Mouse (Mus musculus) midbrain, embryonic 15.5 days (tissue): ENCODE results near the gene Thada. TPM values are rescaled to one million over a fixed set of nuclear protein-coding genes. Genes with fewer than 3 reads are reported as not detected.

Source experiments
- ATAC-seq: fragments of 200-750 bp; cut with Nextera tagmentation; replicated peaks from 2 replicates; pipeline ENCODE4 v1.8.0; 2017; ENCODE audit warnings: moderate TSS enrichment
- H3K27ac ChIP-seq: fragments of 300-500 bp; sonication (generic); 2 replicates; pipeline ENCODE4 v1.5.1; 2015; ENCODE audit warnings: mild to moderate bottlenecking, inconsistent platforms
- H3K27me3 ChIP-seq: fragments of 300-500 bp; sonication (generic); replicated peaks from 2 replicates; pipeline ENCODE4 v1.6.1; 2015; ENCODE audit warnings: inconsistent platforms
- H3K36me3 ChIP-seq: fragments of 300-500 bp; sonication (generic); replicated peaks from 2 replicates; pipeline ENCODE4 v1.6.1; 2015; ENCODE audit warnings: inconsistent platforms
- H3K4me1 ChIP-seq: fragments of 300-500 bp; sonication (generic); 2 replicates; pipeline ENCODE4 v1.6.1; 2015; ENCODE audit warnings: inconsistent platforms
- H3K4me2 ChIP-seq: fragments of 300-500 bp; sonication (generic); 2 replicates; pipeline ENCODE4 v1.6.1; 2015; ENCODE audit warnings: inconsistent platforms, mild to moderate bottlenecking, moderate library complexity
- H3K4me3 ChIP-seq: fragments of 300-500 bp; sonication (generic); 2 replicates; pipeline ENCODE4 v1.5.1; 2015; ENCODE audit warnings: mild to moderate bottlenecking, inconsistent platforms
- H3K9ac ChIP-seq: fragments of 300-500 bp; sonication (generic); 2 replicates; pipeline ENCODE4 v1.6.1; 2015; ENCODE audit warnings: mild to moderate bottlenecking, inconsistent platforms
- H3K9me3 ChIP-seq: fragments of 300-500 bp; sonication (generic); 2 replicates; pipeline ENCODE4 v1.6.1; 2016; ENCODE audit warnings: inconsistent platforms
- WGBS: fragments of 180-500 bp; shearing (Covaris S2); methylation state at CpG from one replicate; pipeline ENCODE4 v1.1.7; 2015; ENCODE audit warnings: mixed read lengths; 5-methylcytosine and 5-hydroxymethylcytosine counted together
- polyA plus RNA-seq: library from polyadenylated mRNA; unstranded; fragments of >200 nt; fragmentation: Nextera tagmentation; extraction: Ambion mirVana; gene quantifications from 2 replicates; pipeline ENCODE4 v1.2.1, GENCODE M21; 2015

Thada gene
- polyA plus RNA-seq, 1 experiment from 2014 or later = 8.1 TPM

- no peaks in the 10 kb centered on the region for H3K9me3 ChIP-seq
- no peak overlapping the region for H3K9ac ChIP-seq
Measured at GRCm38 (mm10) chr17:84434233-84434632, 31.8 kb downstream of the Thada start.

DNA sequence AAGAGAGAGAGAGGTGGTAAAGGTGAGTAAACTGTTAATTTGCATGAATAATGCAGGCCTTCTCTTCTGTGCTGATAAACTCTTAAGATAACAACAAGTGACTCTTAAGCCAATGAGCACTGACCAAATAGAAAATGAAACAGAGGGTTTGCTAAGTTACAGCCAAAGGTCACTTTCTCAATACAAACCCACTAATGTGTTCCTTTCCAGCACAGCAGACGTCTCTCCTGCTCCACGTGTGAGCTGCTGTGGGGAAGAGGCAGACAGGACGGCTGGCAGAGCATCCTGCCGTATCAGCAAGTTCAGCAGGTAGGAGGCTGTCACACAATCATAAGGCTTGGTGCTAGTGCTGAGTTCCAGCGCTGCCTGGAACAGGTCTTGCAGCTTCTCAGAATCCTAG, 34.0 kb downstream of the Thada start:
- Histone ChIP-seq H3K9me3 (no peaks in the 10 kb centered on the region), H3K27me3 (no peaks in the 10 kb centered on the region), H3K36me3 (peaks cover 23% of the 10 kb centered on the region), H3K9ac (no peak overlapping the region), H3K4me2 (no peak overlapping the region), H3K4me3 (no peak overlapping the region), H3K4me1 (no peaks in the 10 kb centered on the region), H3K27ac (no peak overlapping the region)
- no peak for ATAC-seq
- WGBS = 77% methylated on average over 5 of the region's 5 CpGs

More at GRCm38 (mm10) chr17:84434233-84434632, 31.8 kb downstream of the Thada start:
- no peak overlapping the region for H3K4me3 ChIP-seq
- no peak for ATAC-seq
- H3K4me2 ChIP-seq = no peak overlapping the region
- H3K4me1 ChIP-seq = no peaks in the 10 kb centered on the region
- no peak overlapping the region for H3K27ac ChIP-seq
- no peaks in the 10 kb centered on the region for H3K27me3 ChIP-seq
- peaks cover 21% of the 10 kb centered on the region for H3K36me3 ChIP-seq

DNA sequence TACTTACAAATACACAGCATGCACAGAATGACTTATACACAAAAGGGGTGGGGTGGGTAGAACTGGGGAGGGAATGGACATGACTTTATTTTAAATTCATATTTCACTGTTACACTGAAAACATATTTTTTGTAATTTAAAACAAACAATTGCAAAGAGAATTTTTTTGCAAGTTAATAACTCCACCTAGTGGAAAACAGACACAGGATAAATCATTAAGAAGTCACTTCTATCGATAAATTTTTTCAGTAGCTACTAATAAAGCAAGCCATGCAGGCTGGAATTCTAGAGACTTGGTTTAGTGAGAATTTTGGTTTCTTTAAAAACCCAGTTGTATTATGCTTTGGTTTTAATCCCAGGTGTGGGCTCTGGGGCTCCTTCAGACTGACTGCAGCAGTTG, 41.7 kb downstream of the Thada start:
- no peak overlapping the region for H3K9ac ChIP-seq
- H3K4me1 ChIP-seq = 0 out of 2 replicates have a peak, but pooled peaks cover 4% of the 10 kb centered on the region
- no peaks in the 10 kb centered on the region for H3K9me3 ChIP-seq
- H3K27me3 ChIP-seq = no peaks in the 10 kb centered on the region
- ATAC-seq = no peak
- H3K4me2 ChIP-seq = no peak overlapping the region
- no peak overlapping the region for H3K27ac ChIP-seq
- peaks cover 21% of the 10 kb centered on the region for H3K36me3 ChIP-seq
- no peak overlapping the region for H3K4me3 ChIP-seq
- 88% methylated on average over 1 of the region's 1 CpGs for WGBS

- 85% methylated on average over 8 of the region's 8 CpGs for WGBS
- no peaks in the 10 kb centered on the region for H3K9me3 ChIP-seq
- H3K4me2 ChIP-seq = no peak overlapping the region
- ATAC-seq = no peak
- H3K4me1 ChIP-seq = 0 out of 2 replicates have a peak, but pooled peaks cover 4% of the 10 kb centered on the region
- H3K9ac ChIP-seq = no peak overlapping the region
- H3K4me3 ChIP-seq = no peak overlapping the region
- H3K27ac ChIP-seq = no peak overlapping the region
- peaks cover 8% of the 10 kb centered on the region; the same call in 1 of the 2 replicates for H3K36me3 ChIP-seq
- no peaks in the 10 kb centered on the region for H3K27me3 ChIP-seq
Measured at GRCm38 (mm10) chr17:84422916-84423315, 43.1 kb downstream of the Thada start.

DNA sequence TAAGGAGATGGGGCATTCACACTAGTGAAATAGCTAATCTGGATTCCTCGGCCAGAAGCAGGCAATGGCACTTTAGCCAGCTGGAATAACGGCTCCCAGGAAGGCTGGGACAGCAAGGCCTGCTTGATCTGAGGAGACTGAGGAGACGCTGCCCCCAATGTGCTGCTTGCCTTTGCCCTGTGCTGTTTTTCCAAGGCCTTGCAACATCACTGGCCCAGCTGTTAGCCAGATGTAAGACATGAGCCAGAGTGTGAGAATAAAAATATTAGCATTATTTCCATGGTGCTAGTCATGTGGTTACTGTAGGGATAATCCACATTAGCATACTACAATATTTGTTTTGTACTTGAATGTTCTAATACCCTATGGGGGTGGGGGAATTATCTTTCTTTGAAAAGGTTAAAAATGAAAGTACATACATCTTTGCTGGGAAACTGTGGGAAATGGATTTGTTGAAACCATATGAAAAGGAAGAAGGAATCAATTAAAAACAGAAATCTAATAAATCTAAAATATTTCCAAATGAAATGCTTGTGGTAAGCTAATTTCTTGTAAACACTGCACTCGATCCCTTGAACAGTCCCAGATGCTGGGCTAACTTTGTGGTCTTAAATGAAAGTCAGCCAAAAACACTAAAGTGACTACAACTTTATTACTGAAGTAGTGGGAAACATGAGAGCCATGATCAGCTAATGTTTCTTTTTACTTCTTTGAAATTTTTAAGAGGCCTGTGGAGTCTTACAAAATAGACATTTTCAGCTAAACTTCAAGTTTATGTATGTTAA, 43.8 kb downstream of the Thada start:
- WGBS = 86% methylated on average over 4 of the region's 4 CpGs
- Histone ChIP-seq H3K9ac (no peak overlapping the region), H3K4me2 (no peak overlapping the region), H3K4me3 (no peak overlapping the region), H3K36me3 (0 out of 2 replicates have a peak, but pooled peaks cover 7% of the 10 kb centered on the region), H3K27ac (no peak overlapping the region), H3K27me3 (no peaks in the 10 kb centered on the region), H3K9me3 (no peaks in the 10 kb centered on the region), H3K4me1 (0 out of 2 replicates have a peak, but pooled peaks cover 4% of the 10 kb centered on the region)
- no peak for ATAC-seq

DNA sequence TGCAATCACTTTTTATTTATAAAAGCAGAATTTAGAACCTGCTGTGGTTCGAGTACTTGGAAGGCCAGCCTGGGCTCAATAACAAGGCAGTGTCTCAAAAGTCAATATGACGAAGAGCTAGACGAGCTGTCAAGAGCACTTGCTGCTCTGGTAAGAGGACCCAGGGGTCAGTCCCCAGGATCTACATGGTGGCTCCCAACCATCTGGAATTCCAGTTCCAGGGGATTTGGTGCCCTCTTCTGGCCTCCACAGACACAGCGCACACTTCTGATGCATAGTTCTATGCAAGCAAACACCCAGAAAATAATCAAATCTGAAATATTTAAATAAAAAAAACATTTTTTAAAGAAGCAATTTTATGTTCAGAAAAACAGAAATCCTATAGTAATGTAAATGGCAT, 45.0 kb downstream of the Thada start:
- no peak overlapping the region for H3K4me2 ChIP-seq
- H3K36me3 ChIP-seq = 0 out of 2 replicates have a peak, but pooled peaks cover 7% of the 10 kb centered on the region
- H3K9ac ChIP-seq = no peak overlapping the region
- no peak overlapping the region for H3K4me3 ChIP-seq
- no peaks in the 10 kb centered on the region for H3K27me3 ChIP-seq
- no peak overlapping the region for H3K27ac ChIP-seq
- H3K4me1 ChIP-seq = 0 out of 2 replicates have a peak, but pooled peaks cover 4% of the 10 kb centered on the region
- 95% methylated on average over 4 of the region's 4 CpGs for WGBS
- no peaks in the 10 kb centered on the region for H3K9me3 ChIP-seq
- ATAC-seq = no peak

DNA sequence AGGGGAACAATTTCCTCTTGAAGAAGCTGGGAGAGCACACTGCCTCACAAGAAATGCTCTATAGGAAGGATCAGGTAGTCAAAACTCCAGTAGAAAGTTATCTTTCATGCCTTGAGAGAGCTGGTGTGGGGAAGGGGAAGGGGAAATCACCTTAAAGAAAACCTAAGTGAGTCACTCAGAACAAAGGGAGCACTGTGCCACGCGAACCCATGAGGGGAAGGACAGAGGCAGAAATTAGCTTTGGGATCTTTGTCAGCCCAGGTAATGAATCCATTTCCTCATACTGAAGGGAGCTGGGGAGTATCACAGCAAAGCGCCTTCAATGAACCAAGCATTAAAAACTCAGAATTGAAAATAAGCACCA, 45.7 kb downstream of the Thada start:
- Histone ChIP-seq H3K4me3 (no peak overlapping the region), H3K9me3 (no peaks in the 10 kb centered on the region), H3K9ac (no peak overlapping the region), H3K36me3 (0 out of 2 replicates have a peak, but pooled peaks cover 4% of the 10 kb centered on the region), H3K4me2 (no peak overlapping the region), H3K27me3 (no peaks in the 10 kb centered on the region), H3K4me1 (0 out of 2 replicates have a peak, but pooled peaks cover 4% of the 10 kb centered on the region), H3K27ac (no peak overlapping the region)
- WGBS = 77% methylated on average over 3 of the region's 3 CpGs
- no peak for ATAC-seq

GRCm38 (mm10) chr17:84419326-84420275, 46.4 kb downstream of the Thada start:
- Histone ChIP-seq H3K27ac (no peak overlapping the region), H3K9ac (no peak overlapping the region), H3K4me3 (no peak overlapping the region), H3K27me3 (no peaks in the 10 kb centered on the region), H3K4me1 (0 out of 2 replicates have a peak, but pooled peaks cover 4% of the 10 kb centered on the region), H3K4me2 (no peak overlapping the region), H3K36me3 (0 out of 2 replicates have a peak, but pooled peaks cover 2% of the 10 kb centered on the region), H3K9me3 (no peaks in the 10 kb centered on the region)
- WGBS = 81% methylated on average over 11 of the region's 11 CpGs
- ATAC-seq = no peak

- H3K4me1 ChIP-seq = 0 out of 2 replicates have a peak, but pooled peaks cover 4% of the 10 kb centered on the region
- no peak for ATAC-seq
Measured at GRCm38 (mm10) chr17:84415936-84416335, 50.1 kb downstream of the Thada start.

GRCm38 (mm10) chr17:84408731-84409130, 57.3 kb downstream of the Thada start:
- Histone ChIP-seq H3K4me1 (no peaks in the 10 kb centered on the region), H3K9ac (no peak overlapping the region), H3K4me2 (no peak overlapping the region), H3K27ac (no peak overlapping the region), H3K36me3 (no peaks in the 10 kb centered on the region), H3K4me3 (no peak overlapping the region), H3K27me3 (no peaks in the 10 kb centered on the region), H3K9me3 (no peaks in the 10 kb centered on the region)
- WGBS = 76% methylated on average over 1 of the region's 1 CpGs
- no peak for ATAC-seq

More at GRCm38 (mm10) chr17:84415936-84416335, 50.1 kb downstream of the Thada start:
- Histone ChIP-seq H3K4me3 (no peak overlapping the region), H3K4me2 (no peak overlapping the region), H3K9me3 (no peaks in the 10 kb centered on the region), H3K9ac (no peak overlapping the region), H3K27me3 (no peaks in the 10 kb centered on the region), H3K27ac (no peak overlapping the region), H3K36me3 (no peaks in the 10 kb centered on the region)
- 89% methylated on average over 3 of the region's 3 CpGs for WGBS

GRCm38 (mm10) chr17:84405616-84406015, 60.4 kb downstream of the Thada start:
- no peak overlapping the region for H3K9ac ChIP-seq
- no peaks in the 10 kb centered on the region for H3K27me3 ChIP-seq
- no peaks in the 10 kb centered on the region for H3K36me3 ChIP-seq
- no peak overlapping the region for H3K4me3 ChIP-seq
- ATAC-seq = no peak
- WGBS = 83% methylated on average over 6 of the region's 6 CpGs
- no peaks in the 10 kb centered on the region for H3K4me1 ChIP-seq
- no peak overlapping the region for H3K27ac ChIP-seq
- no peak overlapping the region for H3K4me2 ChIP-seq
- H3K9me3 ChIP-seq = no peaks in the 10 kb centered on the region

- Histone ChIP-seq H3K4me2 (no peak overlapping the region), H3K9ac (no peak overlapping the region), H3K27ac (no peak overlapping the region), H3K36me3 (no peaks in the 10 kb centered on the region), H3K9me3 (no peaks in the 10 kb centered on the region), H3K4me3 (no peak overlapping the region), H3K27me3 (no peaks in the 10 kb centered on the region), H3K4me1 (no peaks in the 10 kb centered on the region)
- WGBS = 97% methylated on average over 5 of the region's 5 CpGs
- no peak for ATAC-seq
Measured at GRCm38 (mm10) chr17:84401796-84402195, 64.2 kb downstream of the Thada start.
